ENCODE assay signal across 16 mouse cellular contexts in the genomic region with DNA sequence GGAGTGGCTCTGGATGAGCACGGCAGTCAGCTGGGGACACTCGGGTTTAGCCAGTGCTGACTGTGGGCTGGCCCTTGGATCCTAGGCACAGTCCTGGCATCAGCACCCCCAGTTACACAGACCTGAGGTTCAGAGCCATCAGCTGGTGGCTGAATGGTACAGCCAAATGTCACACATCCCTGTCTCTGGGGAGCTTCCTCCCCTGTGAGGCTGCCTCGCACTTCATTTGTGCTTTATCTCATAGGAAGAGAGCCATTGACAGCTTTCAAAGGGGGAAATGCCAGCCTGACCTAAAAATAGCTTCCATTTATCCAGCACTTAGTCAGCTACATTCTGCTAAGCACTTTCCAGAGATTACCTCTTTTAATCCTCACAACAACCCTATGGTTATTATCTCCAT. TPM values are rescaled to one million over a fixed set of nuclear protein-coding genes. Genes with fewer than 3 reads are reported as not detected.
DNase-seq lines count a peak whose midpoint lies in the region; ATAC-seq and TF ChIP-seq lines count a peak whose summit lies in the region.
"Had no signal": no experiment of that assay in that cellular context is flagged by ENCODE, and none has a peak within 500 bp of the region (broad histone marks: within the 10 kb centered on the region; RNA-seq: fewer than 3 reads in every experiment).

No protein-coding gene starts in this region.

- H3K4me1 ChIP-seq in midbrain, postnatal 0 days (ENCODE audit: insufficient read depth, low read length): 0 out of 2 replicates have a peak, but pooled peaks cover 2% of the 10 kb centered on the region
- peaks cover 25% of the 10 kb centered on the region for H3K4me1 ChIP-seq in limb, embryonic 10.5 days

- H3K4me2 ChIP-seq in midbrain, postnatal 0 days (ENCODE audit: low read depth, low read length, poor library complexity, severe bottlenecking): no peak overlapping the region
- H3K4me2 ChIP-seq: hindbrain, embryonic 12.5 days; liver, embryonic 13.5 days had no signal

- WGBS in midbrain, postnatal 0 days: 66% methylated on average over 3 of the region's 3 CpGs
- WGBS in limb, embryonic 10.5 days: 70% methylated on average over 3 of the region's 3 CpGs

- peak; percentile 34 for DNase-seq in gastrocnemius, adult 18-20 months (ENCODE audit: low spot score)
- DNase-seq in gastrocnemius, postnatal 36 days: no peak
- peak; percentile 19 for DNase-seq in lung, postnatal 10 days
- no peak for DNase-seq in lung, postnatal 25 days (ENCODE audit: low spot score)
- peak; percentile 33 for DNase-seq in heart, adult 8-10 months (ENCODE audit: low spot score)
- DNase-seq in midbrain, postnatal 0 days (ENCODE audit: low spot score): no peak
- no peak for DNase-seq in cerebellum, postnatal 36 days
- DNase-seq in limb, embryonic 10.5 days (ENCODE audit: low spot score): no peak
- DNase-seq: liver, embryonic 13.5 days had no signal

- peak overlapping the region; percentile 44 for H3K27ac ChIP-seq in midbrain, postnatal 0 days (ENCODE audit: low read depth, low read length)
- no peak overlapping the region for H3K27ac ChIP-seq in limb, embryonic 10.5 days
- H3K27ac ChIP-seq: hindbrain, embryonic 12.5 days; liver, embryonic 13.5 days had no signal

- H3K9ac ChIP-seq in midbrain, postnatal 0 days (replicated peaks; ENCODE audit: low read length, poor library complexity, severe bottlenecking): no peak overlapping the region
- H3K9ac ChIP-seq: hindbrain, embryonic 12.5 days; liver, embryonic 13.5 days had no signal

- no peak for TF ChIP-seq CTCF in midbrain, postnatal 0 days (IDR thresholded peaks at IDR 0.05)

- peaks cover 7% of the 10 kb centered on the region; the same call in 1 of the 2 replicates for H3K36me3 ChIP-seq in midbrain, postnatal 0 days (ENCODE audit: insufficient read depth, low read length)
- H3K36me3 ChIP-seq in limb, embryonic 10.5 days: no peaks in the 10 kb centered on the region
- H3K36me3 ChIP-seq: hindbrain, embryonic 12.5 days; liver, embryonic 13.5 days had no signal

- no peaks in the 10 kb centered on the region for H3K27me3 ChIP-seq in midbrain, postnatal 0 days (ENCODE audit: insufficient read depth, low read length)
- no peaks in the 10 kb centered on the region for H3K27me3 ChIP-seq in limb, embryonic 10.5 days (ENCODE audit: low read depth, poor library complexity, severe bottlenecking)
- H3K27me3 ChIP-seq: hindbrain, embryonic 12.5 days; liver, embryonic 13.5 days had no signal

- intact Hi-C loops in gastrocnemius, postnatal 36 days (cut with DNase I): no loop called here

- no peak overlapping the region for H3K4me3 ChIP-seq in midbrain, postnatal 0 days (ENCODE audit: low read depth, low read length)
- no peak overlapping the region for H3K4me3 ChIP-seq in limb, embryonic 10.5 days
- H3K4me3 ChIP-seq: erythroblast, embryonic 14.5 days; hindbrain, embryonic 12.5 days; liver, embryonic 13.5 days had no signal

- no peaks in the 10 kb centered on the region for H3K9me3 ChIP-seq in midbrain, postnatal 0 days (ENCODE audit: low read length)
- H3K9me3 ChIP-seq in limb, embryonic 10.5 days (replicated peaks): no peaks in the 10 kb centered on the region
- H3K9me3 ChIP-seq: hindbrain, embryonic 12.5 days; liver, embryonic 13.5 days had no signal

- no peak for ATAC-seq in midbrain, postnatal 0 days (ENCODE audit: low FRiP score)

RNA-seq across cellular contexts. Expression of a gene that starts 1.1 kb away (rescaled TPM):
- not detected for total RNA-seq in gastrocnemius, adult 18-20 months (2021)
- not detected for total RNA-seq in gastrocnemius, postnatal 36 days (2021)
- total RNA-seq in heart, adult 8-10 months (2022): 10 to 100 TPM; 42.7 to 64.1 (median 55.8) TPM
- total RNA-seq in midbrain, postnatal 0 days (2014; rRNA removed): not detected in 2 replicates
- polyA plus RNA-seq in midbrain, postnatal 0 days (2015; fragmentation: Nextera tagmentation; extraction: Ambion mirVana): 0.13 TPM in 1 of 2 replicates, not detected in the other
- 0.15 TPM in 1 of 2 replicates, not detected in the other for polyA plus RNA-seq in limb, embryonic 10.5 days (2016; fragmentation: Nextera tagmentation; extraction: Ambion mirVana)
- total RNA-seq: adrenal gland, adult 18-20 months; megakaryocyte progenitor cell, adult 5-6 weeks; neutrophil, adult 5-6 weeks had no signal
- polyA plus RNA-seq: C2C12; erythroblast, embryonic 14.5 days; hindbrain, embryonic 12.5 days; kidney, embryonic 16.5 days had no signal

RNA-seq across cellular contexts. Expression of a gene that starts 20.0 kb away (rescaled TPM):
- not detected for total RNA-seq in gastrocnemius, adult 18-20 months (2021)
- under 1 TPM; 0.26 to 0.32 TPM for total RNA-seq in gastrocnemius, postnatal 36 days (2021)
- total RNA-seq in heart, adult 8-10 months (2022): under 1 TPM in 3 of 4 experiments, not detected in 1; 0.20 to 0.31 (median 0.22) TPM
- total RNA-seq in midbrain, postnatal 0 days (2014; rRNA removed): 4.8 and 5.6 TPM in 2 replicates
- 1.8 and 3.2 TPM in 2 replicates for polyA plus RNA-seq in midbrain, postnatal 0 days (2015; fragmentation: Nextera tagmentation; extraction: Ambion mirVana)
- polyA plus RNA-seq in limb, embryonic 10.5 days (2016; fragmentation: Nextera tagmentation; extraction: Ambion mirVana): 96.6 and 100 TPM in 2 replicates

RNA-seq across cellular contexts. Expression of a gene that starts 51.7 kb away (rescaled TPM):
- 10 to 100 TPM; 10.0 to 11.6 TPM for total RNA-seq in gastrocnemius, adult 18-20 months (2021)
- 1 to 10 TPM; 6.4 to 8.2 TPM for total RNA-seq in gastrocnemius, postnatal 36 days (2021)
- total RNA-seq in heart, adult 8-10 months (2022): 10 to 100 TPM in 2 of 4 experiments, 1 to 10 TPM in 2; 7.4 to 10.9 (median 9.0) TPM
- 68.5 and 83.4 TPM in 2 replicates for total RNA-seq in midbrain, postnatal 0 days (2014; rRNA removed)
- 19.0 and 24.4 TPM in 2 replicates for polyA plus RNA-seq in midbrain, postnatal 0 days (2015; fragmentation: Nextera tagmentation; extraction: Ambion mirVana)
- 4.0 and 4.4 TPM in 2 replicates for polyA plus RNA-seq in limb, embryonic 10.5 days (2016; fragmentation: Nextera tagmentation; extraction: Ambion mirVana)
- polyA plus RNA-seq: C2C12 had no signal

Comparison
In these comparisons a context has a peak if more than half of its experiments do, and no peak if none do; other contexts are left out.
1. DNase-seq: peak in gastrocnemius, adult 18-20 months (single experiment), lung, postnatal 10 days (single experiment) and heart, adult 8-10 months (single experiment); none in gastrocnemius, postnatal 36 days (0 of 2), lung, postnatal 25 days (single experiment), midbrain, postnatal 0 days (single experiment), cerebellum, postnatal 36 days (0 of 2) and limb, embryonic 10.5 days (single experiment).
2. RNA of a gene that starts 1.1 kb away (total RNA-seq): 42.7 to 64.1 TPM in heart, adult 8-10 months; not detected in gastrocnemius, adult 18-20 months, not detected in gastrocnemius, postnatal 36 days and not detected in midbrain, postnatal 0 days; every median in the first group is over 10 times any median in the second.